Mouse (Mus musculus): Measurements from ENCODE around the gene Zdhhc7. TPM values are rescaled to one million over a fixed set of nuclear protein-coding genes. Genes with fewer than 3 reads are reported as not detected.
A peak's percentile ranks its signal among the peaks of the same experiment; 100 is the strongest.

Zdhhc7 gene
- polyA plus RNA-seq, 1 experiment = 93.4 TPM

- H3K36me3 ChIP-seq (ENCODE audit: control insufficient read depth, insufficient read depth, low read length) = no peaks in the 10 kb centered on the region
- no peak overlapping the region for H3K27ac ChIP-seq (ENCODE audit: control insufficient read depth, insufficient read depth, low read length)
- DNase-seq = no peak
- H3K27me3 ChIP-seq (ENCODE audit: control insufficient read depth, insufficient read depth, low read length) = no peaks in the 10 kb centered on the region
- TF ChIP-seq POLR2A (IDR thresholded peaks at IDR 0.05; ENCODE audit: control insufficient read depth, extremely low read depth, insufficient read depth, low read length, poor library complexity) = no peak
- no peak for TF ChIP-seq CTCF (IDR thresholded peaks at IDR 0.05; ENCODE audit: borderline replicate concordance, control insufficient read depth, extremely low read depth, insufficient read depth, low read length, poor library complexity)
- WGBS = 97% methylated on average over 2 of the region's 2 CpGs
- no peak overlapping the region for H3K4me3 ChIP-seq (ENCODE audit: control insufficient read depth, insufficient read depth, low read length)
- H3K4me1 ChIP-seq (replicated peaks; ENCODE audit: control insufficient read depth, insufficient read depth, low read length) = peaks cover 29% of the 10 kb centered on the region
Observed at GRCm38 (mm10) chr8:120138958-120139357, 37.7 kb upstream of the Zdhhc7 start.

- no peak for DNase-seq
Observed at GRCm38 (mm10) chr8:120136618-120137017, 35.3 kb upstream of the Zdhhc7 start.

GRCm38 (mm10) chr8:120135687-120136086 is 34.4 kb upstream of the Zdhhc7 start:
- no peaks in the 10 kb centered on the region for H3K27me3 ChIP-seq (ENCODE audit: control insufficient read depth, insufficient read depth, low read length)
- no peak overlapping the region for H3K27ac ChIP-seq (ENCODE audit: control insufficient read depth, insufficient read depth, low read length)
- 92% methylated on average over 7 of the region's 7 CpGs for WGBS
- DNase-seq = no peak
- peaks cover 29% of the 10 kb centered on the region for H3K4me1 ChIP-seq (replicated peaks; ENCODE audit: control insufficient read depth, insufficient read depth, low read length)
- no peaks in the 10 kb centered on the region for H3K36me3 ChIP-seq (ENCODE audit: control insufficient read depth, insufficient read depth, low read length)
- no peak overlapping the region for H3K4me3 ChIP-seq (ENCODE audit: control insufficient read depth, insufficient read depth, low read length)
- no peak for TF ChIP-seq CTCF (IDR thresholded peaks at IDR 0.05; ENCODE audit: borderline replicate concordance, control insufficient read depth, extremely low read depth, insufficient read depth, low read length, poor library complexity)
- no peak for TF ChIP-seq POLR2A (IDR thresholded peaks at IDR 0.05; ENCODE audit: control insufficient read depth, extremely low read depth, insufficient read depth, low read length, poor library complexity)

More at GRCm38 (mm10) chr8:120136618-120137017, 35.3 kb upstream of the Zdhhc7 start:
- no peak overlapping the region for H3K4me3 ChIP-seq (ENCODE audit: control insufficient read depth, insufficient read depth, low read length)
- H3K36me3 ChIP-seq (ENCODE audit: control insufficient read depth, insufficient read depth, low read length) = no peaks in the 10 kb centered on the region
- H3K4me1 ChIP-seq (replicated peaks; ENCODE audit: control insufficient read depth, insufficient read depth, low read length) = peaks cover 29% of the 10 kb centered on the region
- TF ChIP-seq POLR2A (IDR thresholded peaks at IDR 0.05; ENCODE audit: control insufficient read depth, extremely low read depth, insufficient read depth, low read length, poor library complexity) (no peak), CTCF (IDR thresholded peaks at IDR 0.05; ENCODE audit: borderline replicate concordance, control insufficient read depth, extremely low read depth, insufficient read depth, low read length, poor library complexity) (no peak)
- H3K27me3 ChIP-seq (ENCODE audit: control insufficient read depth, insufficient read depth, low read length) = no peaks in the 10 kb centered on the region
- 96% methylated on average over 7 of the region's 7 CpGs for WGBS
- peak overlapping the region; percentile 67; the same call in 1 of the 2 replicates for H3K27ac ChIP-seq (ENCODE audit: control insufficient read depth, insufficient read depth, low read length)

GRCm38 (mm10) chr8:120133169-120133568 is 31.9 kb upstream of the Zdhhc7 start:
- Histone ChIP-seq H3K36me3 (ENCODE audit: control insufficient read depth, insufficient read depth, low read length) (no peaks in the 10 kb centered on the region), H3K4me3 (ENCODE audit: control insufficient read depth, insufficient read depth, low read length) (no peak overlapping the region), H3K27ac (ENCODE audit: control insufficient read depth, insufficient read depth, low read length) (no peak overlapping the region), H3K27me3 (ENCODE audit: control insufficient read depth, insufficient read depth, low read length) (no peaks in the 10 kb centered on the region), H3K4me1 (replicated peaks; ENCODE audit: control insufficient read depth, insufficient read depth, low read length) (peaks cover 19% of the 10 kb centered on the region)
- 90% methylated on average over 7 of the region's 7 CpGs for WGBS
- no peak for TF ChIP-seq CTCF (IDR thresholded peaks at IDR 0.05; ENCODE audit: borderline replicate concordance, control insufficient read depth, extremely low read depth, insufficient read depth, low read length, poor library complexity)
- no peak for TF ChIP-seq POLR2A (IDR thresholded peaks at IDR 0.05; ENCODE audit: control insufficient read depth, extremely low read depth, insufficient read depth, low read length, poor library complexity)
- no peak for DNase-seq

- no peak overlapping the region for H3K27ac ChIP-seq (ENCODE audit: control insufficient read depth, insufficient read depth, low read length)
- 16% methylated on average over 8 of the region's 8 CpGs for WGBS
- no peak for DNase-seq
- H3K36me3 ChIP-seq (ENCODE audit: control insufficient read depth, insufficient read depth, low read length) = no peaks in the 10 kb centered on the region
- no peak overlapping the region for H3K4me3 ChIP-seq (ENCODE audit: control insufficient read depth, insufficient read depth, low read length)
- H3K4me1 ChIP-seq (replicated peaks; ENCODE audit: control insufficient read depth, insufficient read depth, low read length) = peaks cover 4% of the 10 kb centered on the region
- H3K27me3 ChIP-seq (ENCODE audit: control insufficient read depth, insufficient read depth, low read length) = no peaks in the 10 kb centered on the region
- TF ChIP-seq POLR2A (IDR thresholded peaks at IDR 0.05; ENCODE audit: control insufficient read depth, extremely low read depth, insufficient read depth, low read length, poor library complexity) (no peak), CTCF (IDR thresholded peaks at IDR 0.05; ENCODE audit: borderline replicate concordance, control insufficient read depth, extremely low read depth, insufficient read depth, low read length, poor library complexity) (no peak)
Observed at GRCm38 (mm10) chr8:120131158-120131557, 29.9 kb upstream of the Zdhhc7 start.

- TF ChIP-seq POLR2A (IDR thresholded peaks at IDR 0.05; ENCODE audit: control insufficient read depth, extremely low read depth, insufficient read depth, low read length, poor library complexity) (no peak), CTCF (IDR thresholded peaks at IDR 0.05; ENCODE audit: borderline replicate concordance, control insufficient read depth, extremely low read depth, insufficient read depth, low read length, poor library complexity) (no peak)
- DNase-seq = no peak
- no peaks in the 10 kb centered on the region for H3K27me3 ChIP-seq (ENCODE audit: control insufficient read depth, insufficient read depth, low read length)
- H3K27ac ChIP-seq (ENCODE audit: control insufficient read depth, insufficient read depth, low read length) = no peak overlapping the region
- 98% methylated on average over 4 of the region's 4 CpGs for WGBS
- peaks cover 3% of the 10 kb centered on the region; the same call in 1 of the 2 replicates for H3K4me1 ChIP-seq (replicated peaks; ENCODE audit: control insufficient read depth, insufficient read depth, low read length)
- H3K4me3 ChIP-seq (ENCODE audit: control insufficient read depth, insufficient read depth, low read length) = no peak overlapping the region
- H3K36me3 ChIP-seq (ENCODE audit: control insufficient read depth, insufficient read depth, low read length) = no peaks in the 10 kb centered on the region
Observed at GRCm38 (mm10) chr8:120129547-120129946, 28.3 kb upstream of the Zdhhc7 start.

Data from thymus, adult 2 months (tissue).